Mouse (Mus musculus) heart, postnatal 0 days (tissue): ENCODE measurements at regions not wholly inside any gene's neighbourhood (a gene's known extent, or its start where the extent isn't known, plus 50 kb on each side); places are given as distances from the start of the nearest gene placed in this dataset.

Experiments used
- CTCF ChIP-seq: IDR thresholded peaks from 2 replicates; pipeline ENCODE4 v1.5.1; 2016; ENCODE audit warnings: antibody characterized with exemption, control low read depth, low read depth
- EP300 ChIP-seq: IDR thresholded peaks from 2 replicates; pipeline ENCODE4 v1.6.1; 2016; ENCODE audit warnings: antibody characterized with exemption, low read depth

- TF ChIP-seq CTCF (no peak), EP300 (no peak)
Observed at GRCm38 (mm10) chr8:88024496-88024895, 65.1 kb upstream of the Zfp423 start.
